ENCODE assay signal across 19 mouse cellular contexts in genomic region chr13:35541053-35541452, GRCm38 (mm10).
"Had no signal": no experiment of that assay in that cellular context is flagged by ENCODE, and none has a peak within 500 bp of the region (broad histone marks: within the 10 kb centered on the region; RNA-seq: fewer than 3 reads in every experiment).

No protein-coding gene starts in this region.

- H3K9me3 ChIP-seq: midbrain, embryonic 10.5 days; midbrain, embryonic 12.5 days; neural tube, embryonic 13.5 days; neural tube, embryonic 15.5 days had no signal

- H3K27ac ChIP-seq: midbrain, embryonic 10.5 days; midbrain, embryonic 12.5 days; neural tube, embryonic 13.5 days; neural tube, embryonic 15.5 days had no signal

- ATAC-seq: midbrain, embryonic 16.5 days had no signal

- H3K27me3 ChIP-seq: midbrain, embryonic 12.5 days; neural tube, embryonic 13.5 days; neural tube, embryonic 15.5 days had no signal

- H3K36me3 ChIP-seq: midbrain, embryonic 10.5 days; midbrain, embryonic 12.5 days; neural tube, embryonic 13.5 days; neural tube, embryonic 15.5 days had no signal

- H3K9ac ChIP-seq: lung, embryonic 14.5 days; midbrain, embryonic 12.5 days; neural tube, embryonic 13.5 days; neural tube, embryonic 15.5 days had no signal

- H3K4me1 ChIP-seq: midbrain, embryonic 10.5 days; midbrain, embryonic 12.5 days; neural tube, embryonic 13.5 days; neural tube, embryonic 15.5 days had no signal

- DNase-seq: lung, adult 18-20 months; lung, embryonic 14.5 days; lung, postnatal 10 days; lung, postnatal 4 days; midbrain, embryonic 14.5 days; retina, postnatal 1 day; right cerebral cortex, adult 18-20 months; right cerebral cortex, postnatal 25 days; right cerebral cortex, postnatal 4 days; spleen, adult 18-20 months; thymus, adult 18-20 months; thymus, postnatal 14 days; thymus, postnatal 36 days had no signal

- H3K4me2 ChIP-seq: lung, embryonic 14.5 days; midbrain, embryonic 12.5 days; neural tube, embryonic 13.5 days; neural tube, embryonic 15.5 days had no signal

- H3K4me3 ChIP-seq: midbrain, embryonic 10.5 days; midbrain, embryonic 12.5 days; myocyte; neural tube, embryonic 13.5 days; neural tube, embryonic 15.5 days had no signal
